Mouse (Mus musculus): ENCODE data around the gene Npepl1. TPM values are rescaled to one million over a fixed set of nuclear protein-coding genes. Genes with fewer than 3 reads are reported as not detected.
A peak's percentile ranks its signal among the peaks of the same experiment; 100 is the strongest.

The Npepl1 gene
- polyA plus RNA-seq, 1 experiment: not detected

- WGBS: 95% methylated on average over 3 of the region's 3 CpGs
Observed at GRCm38 (mm10) chr2:174095086-174095485, 15.1 kb upstream of the Npepl1 start.

DNA sequence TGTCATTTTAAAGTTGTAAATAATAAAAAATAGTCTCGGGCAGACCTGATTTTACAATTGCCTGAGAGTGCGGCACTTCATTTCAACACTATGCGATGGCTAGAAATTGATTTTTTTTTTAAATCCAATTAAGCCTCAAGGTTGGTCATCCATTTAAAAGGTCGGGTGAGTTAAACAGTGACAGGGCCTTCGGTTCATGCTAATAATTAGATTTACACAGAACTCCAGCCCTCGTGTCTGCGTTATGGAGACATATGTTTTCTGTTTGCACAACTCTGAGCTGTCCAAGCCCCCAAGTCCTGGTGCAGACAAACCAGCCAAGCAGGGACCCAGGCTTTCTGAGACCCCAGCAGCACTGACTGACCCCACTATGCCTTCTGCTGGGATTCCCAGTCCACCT lies 7.8 kb upstream of the Npepl1 start:
- no peak overlapping the region for H3K27ac ChIP-seq (ENCODE audit: insufficient read depth, low read depth, low read length)
- no peak overlapping the region for H3K4me3 ChIP-seq (ENCODE audit: insufficient read depth, low read depth, low read length)
- no peaks in the 10 kb centered on the region for H3K4me1 ChIP-seq (ENCODE audit: control insufficient read depth, insufficient read depth, low read length)
- 92% methylated on average over 7 of the region's 7 CpGs for WGBS
- TF ChIP-seq POLR2A (IDR thresholded peaks at IDR 0.05; ENCODE audit: insufficient read depth, low read depth, low read length): no peak
- no peak for TF ChIP-seq CTCF (IDR thresholded peaks at IDR 0.05; ENCODE audit: insufficient read depth, low read depth, low read length)

More at GRCm38 (mm10) chr2:174095086-174095485, 15.1 kb upstream of the Npepl1 start:
- Histone ChIP-seq H3K4me1 (ENCODE audit: control insufficient read depth, insufficient read depth, low read length) (no peaks in the 10 kb centered on the region; the same call in 1 of the 2 replicates), H3K4me3 (ENCODE audit: insufficient read depth, low read depth, low read length) (no peak overlapping the region), H3K27ac (ENCODE audit: insufficient read depth, low read depth, low read length) (no peak overlapping the region)
- TF ChIP-seq POLR2A (IDR thresholded peaks at IDR 0.05; ENCODE audit: insufficient read depth, low read depth, low read length) (no peak), CTCF (IDR thresholded peaks at IDR 0.05; ENCODE audit: insufficient read depth, low read depth, low read length) (no peak)

GRCm38 (mm10) chr2:174103527-174103926 lies 6.6 kb upstream of the Npepl1 start:
- TF ChIP-seq CTCF (IDR thresholded peaks at IDR 0.05; ENCODE audit: insufficient read depth, low read depth, low read length): no peak
- TF ChIP-seq POLR2A (IDR thresholded peaks at IDR 0.05; ENCODE audit: insufficient read depth, low read depth, low read length): no peak
- no peak overlapping the region for H3K4me3 ChIP-seq (ENCODE audit: insufficient read depth, low read depth, low read length)
- 92% methylated on average over 4 of the region's 4 CpGs for WGBS
- H3K27ac ChIP-seq (ENCODE audit: insufficient read depth, low read depth, low read length): no peak overlapping the region
- H3K4me1 ChIP-seq (ENCODE audit: control insufficient read depth, insufficient read depth, low read length): no peaks in the 10 kb centered on the region

DNA sequence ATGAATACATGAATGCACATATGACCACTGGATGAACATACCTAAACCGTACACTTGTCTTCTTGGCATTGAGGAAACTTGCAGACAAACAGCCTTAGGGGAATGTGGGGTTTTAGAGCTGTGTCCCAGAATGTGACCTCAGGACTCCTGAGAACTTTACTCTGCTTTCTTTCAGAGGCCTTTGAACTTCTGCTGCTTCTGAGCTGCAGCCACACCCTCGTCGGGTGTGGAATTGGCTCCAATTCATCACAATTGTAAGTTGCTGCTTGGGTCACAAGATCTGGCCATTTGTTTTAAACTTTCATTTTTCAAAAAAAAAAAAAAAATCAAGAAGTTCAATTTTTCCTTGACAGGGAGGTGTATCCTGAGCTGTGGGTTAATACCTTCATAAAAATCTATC lies 2.8 kb upstream of the Npepl1 start:
- Histone ChIP-seq H3K27ac (ENCODE audit: insufficient read depth, low read depth, low read length) (no peak overlapping the region), H3K4me1 (ENCODE audit: control insufficient read depth, insufficient read depth, low read length) (peaks cover 6% of the 10 kb centered on the region; the same call in 1 of the 2 replicates), H3K4me3 (ENCODE audit: insufficient read depth, low read depth, low read length) (no peak overlapping the region)
- TF ChIP-seq POLR2A (IDR thresholded peaks at IDR 0.05; ENCODE audit: insufficient read depth, low read depth, low read length): no peak
- no peak for TF ChIP-seq CTCF (IDR thresholded peaks at IDR 0.05; ENCODE audit: insufficient read depth, low read depth, low read length)
- WGBS: 84% methylated on average over 3 of the region's 3 CpGs

DNA sequence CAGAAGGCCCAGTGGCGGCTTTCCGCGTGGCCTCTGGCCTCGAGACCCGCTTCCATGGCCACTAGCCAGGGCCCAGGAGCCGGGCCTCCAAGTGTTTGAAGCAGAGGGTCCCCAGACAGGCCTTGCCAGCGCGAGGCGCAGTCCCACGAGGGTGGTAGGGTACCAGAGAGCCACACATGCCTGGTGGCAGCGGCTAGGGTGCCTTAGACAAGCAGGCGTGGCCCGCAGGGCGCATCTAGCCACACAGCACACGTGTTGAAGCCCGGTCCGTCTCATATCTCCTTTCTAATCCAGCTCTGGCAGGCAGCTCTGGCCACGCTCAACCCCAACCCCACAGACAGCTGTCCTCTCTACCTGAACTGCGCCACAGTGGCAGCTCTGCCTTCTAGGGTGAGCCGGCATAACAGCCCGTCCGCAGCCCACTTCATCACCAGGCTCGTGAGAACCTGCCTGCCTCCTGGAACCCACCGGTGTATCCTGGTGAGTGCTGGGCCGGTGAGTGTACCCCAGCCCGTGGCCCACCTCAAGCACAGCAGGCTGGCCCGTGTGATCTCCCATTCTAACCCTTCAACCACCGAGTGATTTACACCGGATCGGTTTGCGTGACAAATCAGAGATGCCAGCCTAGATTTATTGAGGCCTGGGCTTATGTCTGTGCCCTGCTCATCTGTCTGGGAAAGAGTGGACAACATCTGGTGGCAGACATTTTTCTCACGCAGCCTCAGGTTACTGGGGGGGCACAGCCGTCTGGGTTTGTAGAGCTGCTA lies 817 bp downstream of the Npepl1 start:
- WGBS: 79% methylated on average over 33 of the region's 33 CpGs
- H3K4me3 ChIP-seq (ENCODE audit: insufficient read depth, low read depth, low read length): peak overlapping the region; percentile 47
- TF ChIP-seq CTCF (IDR thresholded peaks at IDR 0.05; ENCODE audit: insufficient read depth, low read depth, low read length) (no peak), POLR2A (IDR thresholded peaks at IDR 0.05; ENCODE audit: insufficient read depth, low read depth, low read length) (no peak)
- peaks cover 6% of the 10 kb centered on the region for H3K4me1 ChIP-seq (ENCODE audit: control insufficient read depth, insufficient read depth, low read length)
- no peak overlapping the region for H3K27ac ChIP-seq (ENCODE audit: insufficient read depth, low read depth, low read length)

DNA sequence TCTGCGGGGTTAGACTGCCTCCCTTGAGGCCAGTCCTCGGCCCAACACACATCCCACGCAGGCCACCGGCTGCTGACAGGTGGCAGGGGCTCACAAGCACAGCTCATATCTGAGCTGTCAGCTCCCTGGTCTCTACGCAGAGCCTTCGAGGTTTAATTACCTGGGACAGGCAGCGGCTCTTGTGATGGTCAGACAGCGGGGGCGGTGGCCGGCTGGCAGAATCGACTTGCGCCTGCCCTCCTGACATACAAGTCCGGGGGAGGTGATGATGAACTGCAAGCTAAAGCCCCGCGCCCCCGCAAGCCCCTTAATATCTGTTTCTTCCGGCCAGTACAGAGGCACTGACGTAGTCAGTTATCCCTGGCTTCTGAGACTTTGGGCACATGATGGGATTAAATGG lies 2.8 kb downstream of the Npepl1 start:
- peaks cover 12% of the 10 kb centered on the region for H3K4me1 ChIP-seq (ENCODE audit: control insufficient read depth, insufficient read depth, low read length)
- TF ChIP-seq CTCF (IDR thresholded peaks at IDR 0.05; ENCODE audit: insufficient read depth, low read depth, low read length) (no peak), POLR2A (IDR thresholded peaks at IDR 0.05; ENCODE audit: insufficient read depth, low read depth, low read length) (no peak)
- 94% methylated on average over 18 of the region's 18 CpGs for WGBS
- H3K4me3 ChIP-seq (ENCODE audit: insufficient read depth, low read depth, low read length): no peak overlapping the region
- no peak overlapping the region for H3K27ac ChIP-seq (ENCODE audit: insufficient read depth, low read depth, low read length)

- TF ChIP-seq POLR2A (IDR thresholded peaks at IDR 0.05; ENCODE audit: insufficient read depth, low read depth, low read length) (no peak), CTCF (IDR thresholded peaks at IDR 0.05; ENCODE audit: insufficient read depth, low read depth, low read length) (no peak)
- Histone ChIP-seq H3K4me3 (ENCODE audit: insufficient read depth, low read depth, low read length) (no peak overlapping the region), H3K4me1 (ENCODE audit: control insufficient read depth, insufficient read depth, low read length) (peaks cover 12% of the 10 kb centered on the region), H3K27ac (ENCODE audit: insufficient read depth, low read depth, low read length) (no peak overlapping the region)
- 90% methylated on average over 12 of the region's 12 CpGs for WGBS
Observed at GRCm38 (mm10) chr2:174114148-174114864, 4.2 kb downstream of the Npepl1 start.

DNA sequence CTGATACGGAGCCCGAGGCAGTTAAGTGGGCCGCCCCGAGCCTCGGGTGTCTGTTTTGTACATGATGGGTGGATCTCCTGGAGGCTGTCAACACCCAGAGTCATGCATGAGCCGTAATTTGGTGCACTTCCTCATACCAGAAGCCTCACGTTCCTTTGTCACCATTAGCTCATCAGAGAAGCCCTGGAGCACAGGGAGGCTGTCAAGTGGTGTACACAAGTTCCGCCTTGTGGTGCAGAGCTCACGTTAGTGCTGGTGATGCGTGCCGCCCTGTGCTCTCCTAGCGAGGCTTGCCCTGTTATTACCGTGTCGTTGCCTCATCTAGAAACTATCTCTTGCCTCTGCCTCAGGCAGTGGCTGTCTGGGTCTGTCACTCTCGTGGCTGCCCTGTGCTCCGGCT lies 6.8 kb downstream of the Npepl1 start:
- H3K4me1 ChIP-seq (ENCODE audit: control insufficient read depth, insufficient read depth, low read length): peaks cover 6% of the 10 kb centered on the region
- H3K4me3 ChIP-seq (ENCODE audit: insufficient read depth, low read depth, low read length): no peak overlapping the region
- H3K27ac ChIP-seq (ENCODE audit: insufficient read depth, low read depth, low read length): no peak overlapping the region
- no peak for TF ChIP-seq CTCF (IDR thresholded peaks at IDR 0.05; ENCODE audit: insufficient read depth, low read depth, low read length)
- no peak for TF ChIP-seq POLR2A (IDR thresholded peaks at IDR 0.05; ENCODE audit: insufficient read depth, low read depth, low read length)
- WGBS: 43% methylated on average over 16 of the region's 16 CpGs

GRCm38 (mm10) chr2:174118141-174118540 lies 8.0 kb downstream of the Npepl1 start:
- Histone ChIP-seq H3K27ac (ENCODE audit: insufficient read depth, low read depth, low read length) (no peak overlapping the region), H3K4me1 (ENCODE audit: control insufficient read depth, insufficient read depth, low read length) (peaks cover 6% of the 10 kb centered on the region), H3K4me3 (ENCODE audit: insufficient read depth, low read depth, low read length) (no peak overlapping the region)
- no peak for TF ChIP-seq CTCF (IDR thresholded peaks at IDR 0.05; ENCODE audit: insufficient read depth, low read depth, low read length)
- TF ChIP-seq POLR2A (IDR thresholded peaks at IDR 0.05; ENCODE audit: insufficient read depth, low read depth, low read length): no peak
- WGBS: 77% methylated on average over 11 of the region's 11 CpGs

Measured in olfactory bulb, adult 2 months (tissue).